Mouse (Mus musculus) lung, postnatal 36 days (tissue): ENCODE results near the gene Tor4a.
A peak's percentile ranks its signal among the peaks of the same experiment; 100 is the strongest.

ENCODE experiments used
- DNase-seq: peaks from one replicate; pipeline ENCODE4 v3.0.0; 2022; ENCODE audit warnings: mixed read lengths

Tor4a gene

DNA sequence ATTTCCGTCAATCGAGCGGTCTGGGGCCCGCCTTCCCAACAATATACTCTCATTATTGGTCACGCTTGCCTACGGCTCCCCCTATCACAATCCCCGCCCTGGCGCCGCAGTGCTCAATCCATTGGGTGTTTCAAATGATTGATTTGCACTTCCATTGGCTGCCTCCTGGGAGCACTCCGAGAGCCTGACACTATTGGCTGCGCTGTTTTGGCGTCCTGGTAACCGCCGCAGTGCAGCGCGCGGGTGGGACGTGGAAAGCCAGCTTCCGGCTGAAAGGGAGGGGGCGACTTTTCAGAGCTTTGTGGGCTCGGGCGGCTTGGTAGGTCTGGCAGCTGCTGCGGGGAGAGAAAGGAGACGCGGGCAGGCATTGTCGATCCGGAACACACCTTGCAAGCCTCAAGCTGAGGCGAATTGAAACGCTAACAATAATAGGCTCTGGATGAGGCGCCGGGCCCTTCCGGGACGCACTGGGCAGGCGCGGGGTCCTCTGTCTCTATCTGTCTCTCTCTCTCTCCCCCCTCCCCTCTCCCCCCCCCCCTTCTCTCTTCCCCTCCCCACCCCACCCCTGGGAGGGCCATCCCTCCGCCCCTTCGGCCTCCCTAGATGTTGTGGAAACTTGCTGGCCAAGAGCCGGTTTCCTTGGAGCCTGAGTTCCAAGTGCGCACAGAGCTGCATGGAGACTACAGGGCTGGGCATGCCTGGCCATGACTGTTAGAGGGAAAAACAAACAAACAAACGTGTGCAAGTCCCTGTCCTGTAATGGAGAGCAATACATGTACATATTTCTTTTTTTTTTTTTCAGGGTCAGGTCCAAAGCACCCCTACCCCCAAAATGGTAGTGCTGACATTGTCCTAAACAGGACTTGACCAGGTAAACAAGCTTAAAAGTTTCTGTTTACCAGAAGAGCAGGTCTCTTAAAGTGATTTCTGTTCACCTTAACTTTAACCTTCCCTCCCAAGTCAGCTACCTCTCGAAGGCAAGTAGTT lies 28.4 kb upstream of the Tor4a start:
- DNase-seq: peak; percentile 100

DNA sequence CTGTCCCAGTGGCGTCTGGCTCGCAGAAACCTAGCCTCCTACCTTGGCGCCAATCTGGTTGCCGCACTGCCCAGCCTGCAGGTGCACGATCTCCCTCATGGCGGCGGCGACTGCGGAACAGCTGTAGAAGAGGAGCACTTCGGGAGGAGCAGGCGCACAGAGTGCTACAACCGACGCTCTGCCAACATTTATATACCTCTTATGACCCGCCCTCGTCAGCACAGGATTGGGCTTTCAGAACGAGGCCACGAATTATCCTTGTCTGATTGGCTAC lies 27.7 kb upstream of the Tor4a start, which contains the start of gene Tubb4b:
Gene Tubb4b, minus strand, starts transcription at position 211 of the 274 bp plus-strand sequence.
- DNase-seq: no peak

DNA sequence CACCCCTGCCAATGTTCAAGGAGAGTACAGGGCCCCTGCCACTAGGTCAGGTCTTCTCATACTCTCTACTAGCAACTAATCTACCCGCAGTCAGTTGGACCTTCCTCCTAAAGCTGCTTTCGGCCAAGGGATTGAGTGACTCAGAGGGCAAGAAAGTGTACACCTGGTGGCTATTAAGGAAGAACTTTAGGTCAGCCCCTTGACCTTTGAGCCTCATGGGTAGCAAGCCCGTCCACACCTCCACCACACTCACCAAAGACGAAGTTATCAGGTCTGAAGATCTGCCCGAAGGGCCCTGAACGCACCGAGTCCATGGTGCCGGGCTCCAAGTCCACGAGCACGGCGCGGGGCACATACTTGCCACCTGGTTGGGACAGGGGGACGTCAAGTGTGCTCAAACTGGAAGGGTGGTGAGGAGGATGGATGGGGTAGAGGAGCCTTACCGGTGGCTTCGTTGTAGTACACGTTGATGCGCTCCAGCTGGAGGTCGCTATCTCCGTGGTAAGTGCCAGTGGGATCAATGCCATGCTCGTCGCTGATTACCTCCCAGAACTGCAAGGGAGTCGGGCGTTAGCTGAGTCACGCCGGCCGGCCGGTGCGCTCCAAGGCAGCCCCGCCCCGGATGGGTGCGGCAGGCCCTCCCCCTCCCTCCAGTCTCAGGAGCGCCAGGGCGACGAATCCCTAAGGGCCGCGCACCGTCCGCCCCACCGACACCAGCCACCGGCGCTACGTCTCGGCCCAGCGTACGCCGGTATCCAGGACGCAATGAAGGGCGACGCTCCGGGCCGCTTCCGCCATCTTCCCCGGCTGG lies 27.2 kb upstream of the Tor4a start:
- DNase-seq: peak; percentile 91

DNA sequence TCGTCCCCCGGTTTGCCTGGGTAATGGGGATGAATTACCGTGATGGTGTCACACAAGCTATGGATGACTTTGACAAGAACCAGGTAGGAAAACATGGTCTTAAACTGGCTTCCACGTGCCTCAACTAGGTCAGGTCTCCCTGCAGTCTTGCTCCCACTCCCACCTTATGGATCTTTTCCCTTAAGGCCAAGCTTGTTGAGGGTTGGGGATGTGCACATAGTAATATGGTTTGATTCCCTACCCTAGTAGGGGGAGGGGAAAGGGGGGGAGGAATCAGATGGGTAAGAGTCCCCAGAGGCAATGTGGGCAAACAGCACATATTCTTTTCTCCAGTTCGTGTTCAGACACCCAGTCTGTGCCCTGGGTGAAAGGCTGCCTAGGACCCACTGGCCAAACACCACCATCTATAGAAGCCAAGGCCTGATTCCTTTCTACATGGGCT lies 24.7 kb upstream of the Tor4a start:
- DNase-seq: no peak

DNA sequence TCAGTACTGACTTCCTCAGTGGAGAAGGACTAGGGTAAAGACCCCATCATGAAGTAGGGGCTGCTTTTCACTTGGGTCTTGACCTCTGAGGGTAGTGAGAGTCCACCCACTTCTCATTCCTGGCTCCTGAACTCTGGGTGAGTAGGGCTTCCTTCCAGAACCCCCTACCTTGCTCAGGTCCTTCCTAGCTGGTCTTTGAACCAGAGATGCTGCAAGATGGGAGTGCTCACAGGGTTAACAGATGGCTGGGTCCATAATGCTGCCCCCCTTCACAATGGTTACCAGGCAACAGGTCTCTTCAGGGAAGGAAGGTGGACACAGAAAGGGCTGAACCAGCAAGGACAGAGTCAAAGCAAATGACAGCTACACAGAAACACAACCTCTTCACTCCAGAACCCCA lies 21.8 kb upstream of the Tor4a start, which contains the start of gene Fam166a:
Gene Fam166a, plus strand, starts transcription at position 301 of the 400 bp plus-strand sequence.
- no peak for DNase-seq

DNA sequence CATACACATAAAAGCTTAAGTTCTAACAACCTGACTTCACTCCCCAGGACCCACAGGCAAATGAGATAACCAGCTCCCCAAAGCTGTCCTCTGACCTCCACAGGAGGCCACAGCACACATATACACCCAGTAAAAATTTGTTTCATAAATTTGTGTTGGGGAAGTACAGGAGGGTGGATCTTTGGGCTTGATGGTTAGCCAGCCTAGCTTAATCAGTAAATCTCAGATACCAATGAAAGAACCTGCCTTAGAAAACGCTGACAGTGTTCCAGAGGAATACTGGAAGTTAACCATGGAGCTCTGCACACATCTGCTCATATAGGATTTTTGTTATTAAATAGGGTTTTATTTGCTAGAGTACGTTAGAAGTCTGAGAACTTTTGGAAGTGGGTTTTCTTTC lies 21.0 kb upstream of the Tor4a start:
- no peak for DNase-seq

DNA sequence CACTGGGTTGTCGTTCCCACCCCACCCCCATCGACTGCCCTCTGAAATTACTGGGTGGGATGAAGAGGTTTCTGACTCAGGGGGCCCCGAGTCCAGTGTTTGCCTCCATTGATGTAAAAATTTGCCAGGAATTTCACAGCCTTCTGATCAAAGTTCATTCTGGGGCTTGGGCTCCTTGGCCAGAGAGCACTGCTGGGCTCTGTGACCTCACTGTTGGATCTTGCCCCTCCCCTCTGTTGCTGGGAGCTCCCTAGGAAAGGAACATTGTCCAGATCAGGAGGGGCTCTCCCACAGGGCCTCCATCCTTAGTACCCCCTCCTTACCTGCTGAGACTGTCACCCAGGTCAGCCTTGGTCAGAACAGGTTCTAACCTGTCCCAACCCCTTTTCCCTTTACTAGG lies 17.8 kb upstream of the Tor4a start, which contains the start of gene Stpg3:
Gene Stpg3, minus strand, starts transcription at position 194 of the 400 bp plus-strand sequence.
- DNase-seq: no peak

DNA sequence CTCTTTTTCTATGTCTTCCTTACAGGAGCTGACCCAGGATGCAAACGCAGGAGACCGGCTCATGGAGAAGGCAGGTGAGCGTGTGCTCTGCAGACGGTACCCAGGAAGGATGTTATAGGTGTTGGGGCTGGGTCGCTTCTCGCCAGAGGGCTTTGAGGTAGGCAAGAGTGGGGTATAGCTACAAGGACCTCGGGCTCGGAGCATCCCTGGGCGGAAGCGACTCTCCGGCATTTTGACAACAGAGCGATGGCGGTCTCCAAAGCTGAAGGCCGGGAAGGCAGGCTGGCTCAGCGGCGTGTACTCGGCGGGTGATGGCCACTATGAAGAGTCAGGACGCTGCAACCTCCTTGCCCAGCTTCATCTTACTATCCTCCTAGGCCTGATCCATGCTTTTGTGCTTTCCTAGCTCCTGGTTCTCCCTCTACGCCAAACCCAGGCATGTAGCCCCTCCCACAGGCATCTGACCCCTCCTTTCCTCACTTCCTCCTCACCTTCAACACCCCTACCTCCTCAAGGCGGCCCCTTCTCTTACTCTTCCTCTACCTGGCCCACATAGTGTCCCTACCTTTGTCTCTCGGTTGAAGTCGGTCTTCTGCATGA lies 16.7 kb upstream of the Tor4a start:
- DNase-seq: no peak

DNA sequence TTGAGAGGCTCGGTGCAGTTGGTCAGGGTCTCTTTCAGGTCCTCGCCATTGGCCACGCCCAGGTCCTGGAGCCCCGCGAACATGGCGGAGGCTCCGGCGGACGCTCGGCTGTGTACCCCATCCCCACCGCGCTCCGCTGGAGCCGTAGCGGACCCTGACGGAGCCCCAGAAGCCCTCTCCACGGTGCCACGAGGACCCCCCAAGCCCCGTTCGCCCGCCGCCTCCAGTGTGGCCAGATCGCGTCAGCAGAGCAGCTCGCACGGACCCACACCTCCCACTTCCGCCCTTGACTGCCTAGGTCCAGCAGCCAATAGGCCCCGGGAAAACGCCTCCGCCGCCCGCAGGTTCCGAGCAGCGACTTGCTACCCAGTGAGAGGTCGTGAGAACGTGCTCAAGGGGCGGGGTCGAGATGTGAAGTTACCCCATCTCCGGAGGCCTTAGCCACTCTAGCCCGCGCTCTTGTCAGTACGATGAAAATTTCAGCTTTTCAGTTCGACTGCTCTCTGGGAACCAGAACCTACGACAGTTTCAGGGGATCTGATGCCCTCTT lies 14.5 kb upstream of the Tor4a start, which contains the start of gene Nelfb:
Gene Nelfb, minus strand, starts transcription at position 369 of the 550 bp plus-strand sequence.
- peak; percentile 95 for DNase-seq

DNA sequence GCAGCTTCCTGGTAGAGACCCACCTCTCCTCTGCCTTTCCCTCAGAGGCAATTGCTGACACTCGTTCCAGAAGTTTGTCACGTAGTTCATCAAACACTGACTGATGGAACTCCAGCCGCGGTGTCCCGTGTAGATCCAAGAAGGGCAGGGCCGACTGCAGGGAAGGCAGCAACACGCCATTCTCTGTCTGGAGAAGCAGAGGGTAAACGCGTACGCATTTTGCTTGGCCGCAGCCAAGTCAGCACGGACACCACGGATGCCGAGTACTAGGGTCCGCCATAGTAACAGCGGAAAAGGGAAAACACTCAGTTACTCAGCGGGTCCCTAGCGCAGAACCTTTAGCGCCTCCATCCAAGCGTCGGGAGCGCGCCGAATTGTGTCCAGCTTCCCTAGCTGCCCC lies 14.0 kb upstream of the Tor4a start:
- DNase-seq: no peak

DNA sequence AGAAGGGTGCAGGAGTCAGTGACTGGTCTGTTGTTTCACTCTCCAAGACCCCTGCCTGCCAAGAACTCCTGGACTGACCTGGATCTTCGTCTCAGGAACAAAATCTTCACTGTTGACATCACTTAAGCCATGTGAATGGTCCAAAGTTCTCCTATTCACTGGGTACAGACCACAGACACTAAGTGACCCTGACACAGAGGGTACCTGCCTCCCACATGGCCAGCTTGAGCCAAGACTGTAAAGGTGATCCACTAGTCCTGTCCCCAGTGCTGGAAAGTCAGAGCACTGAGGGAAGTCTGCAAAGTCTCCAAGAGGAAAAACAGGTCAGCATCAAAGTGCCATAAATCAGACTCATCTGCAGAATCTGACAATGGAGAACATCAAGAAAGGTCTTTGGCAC lies 10.9 kb upstream of the Tor4a start:
- no peak for DNase-seq

DNA sequence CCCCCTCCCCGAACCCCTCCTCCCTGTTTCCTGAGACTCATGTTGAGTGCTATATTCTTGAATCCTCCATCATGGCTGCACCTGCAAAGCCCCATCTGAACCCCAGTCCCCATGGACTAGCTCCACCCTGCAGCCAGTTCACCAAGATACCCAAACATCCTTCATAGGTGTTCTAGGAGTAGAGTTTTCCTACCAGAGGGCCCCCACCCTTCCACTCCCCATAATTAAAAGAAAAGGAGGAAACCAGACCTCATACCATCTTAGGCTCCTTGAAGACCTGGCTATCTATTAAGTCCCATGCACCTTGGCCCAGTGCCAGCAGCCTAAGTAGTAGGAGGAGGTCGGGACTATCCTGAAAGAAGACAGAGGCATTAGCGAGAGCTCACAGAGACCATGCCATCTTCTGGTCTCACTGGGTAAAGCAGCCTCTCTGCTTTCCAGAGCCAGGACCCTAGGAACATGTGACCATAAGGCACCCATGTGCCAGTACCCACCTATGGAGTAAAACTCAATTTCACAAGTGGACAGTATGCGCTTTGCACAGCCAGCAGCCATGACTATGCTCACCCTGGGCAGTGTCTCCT lies 7.0 kb upstream of the Tor4a start:
- peak; percentile 25 for DNase-seq

DNA sequence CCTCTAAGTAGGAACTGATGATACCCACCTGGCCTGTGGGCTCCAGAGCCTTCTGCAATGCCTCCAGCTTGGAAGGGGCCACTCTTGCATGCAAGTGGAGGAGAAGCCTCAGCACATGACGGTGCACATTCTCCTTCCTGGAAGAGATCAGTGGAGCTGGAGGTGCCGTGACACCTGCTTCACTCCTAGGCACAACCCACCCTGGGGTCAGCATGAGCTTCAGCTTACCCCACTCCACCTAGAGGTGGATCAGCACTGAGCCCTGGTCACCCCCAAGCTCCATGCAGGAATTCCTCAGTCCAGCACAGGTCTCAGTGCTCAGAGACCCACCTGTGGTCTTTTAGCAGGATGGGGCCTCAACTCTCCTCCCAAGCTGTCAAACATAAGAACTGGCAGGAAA lies 3.9 kb upstream of the Tor4a start:
- no peak for DNase-seq

DNA sequence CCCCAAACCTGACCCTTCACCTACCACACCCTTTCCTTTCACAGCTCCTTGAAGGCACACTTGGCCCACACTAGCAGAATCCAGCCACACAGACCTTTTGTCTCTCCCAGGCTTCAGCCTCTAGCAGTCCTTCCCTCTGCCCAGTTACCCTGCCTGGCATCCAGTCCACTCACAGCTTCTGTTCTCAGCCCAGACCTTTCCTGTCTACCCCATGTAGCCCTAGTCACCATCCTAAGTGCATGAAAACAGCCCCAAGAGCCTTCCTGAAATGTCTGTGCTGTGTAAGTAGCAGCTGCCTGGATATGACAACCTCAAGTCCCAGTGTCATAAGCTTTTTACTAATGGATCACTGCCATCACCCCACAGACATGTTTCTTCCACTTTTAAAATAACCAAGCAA lies 1.3 kb upstream of the Tor4a start:
- no peak for DNase-seq

DNA sequence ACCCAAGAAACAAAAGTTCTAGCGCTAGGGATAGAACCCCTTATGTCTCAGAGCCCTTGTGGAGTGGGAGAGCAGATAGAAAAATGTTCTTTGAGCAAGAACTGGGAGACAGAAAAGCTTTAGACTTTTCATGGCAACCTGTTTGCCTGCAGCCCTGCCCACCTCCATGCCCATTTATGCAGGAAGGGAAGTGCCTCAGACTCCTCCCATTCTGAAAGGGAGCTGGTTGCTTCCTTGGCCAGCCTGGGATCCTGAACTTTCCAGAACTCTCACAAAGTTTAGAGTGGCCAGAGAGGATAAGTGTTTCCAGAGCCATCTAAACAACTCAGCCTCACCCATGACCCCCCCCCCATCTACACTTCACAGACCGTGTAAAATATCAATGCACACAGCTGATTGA lies 505 bp upstream of the Tor4a start:
- peak; percentile 70 for DNase-seq

DNA sequence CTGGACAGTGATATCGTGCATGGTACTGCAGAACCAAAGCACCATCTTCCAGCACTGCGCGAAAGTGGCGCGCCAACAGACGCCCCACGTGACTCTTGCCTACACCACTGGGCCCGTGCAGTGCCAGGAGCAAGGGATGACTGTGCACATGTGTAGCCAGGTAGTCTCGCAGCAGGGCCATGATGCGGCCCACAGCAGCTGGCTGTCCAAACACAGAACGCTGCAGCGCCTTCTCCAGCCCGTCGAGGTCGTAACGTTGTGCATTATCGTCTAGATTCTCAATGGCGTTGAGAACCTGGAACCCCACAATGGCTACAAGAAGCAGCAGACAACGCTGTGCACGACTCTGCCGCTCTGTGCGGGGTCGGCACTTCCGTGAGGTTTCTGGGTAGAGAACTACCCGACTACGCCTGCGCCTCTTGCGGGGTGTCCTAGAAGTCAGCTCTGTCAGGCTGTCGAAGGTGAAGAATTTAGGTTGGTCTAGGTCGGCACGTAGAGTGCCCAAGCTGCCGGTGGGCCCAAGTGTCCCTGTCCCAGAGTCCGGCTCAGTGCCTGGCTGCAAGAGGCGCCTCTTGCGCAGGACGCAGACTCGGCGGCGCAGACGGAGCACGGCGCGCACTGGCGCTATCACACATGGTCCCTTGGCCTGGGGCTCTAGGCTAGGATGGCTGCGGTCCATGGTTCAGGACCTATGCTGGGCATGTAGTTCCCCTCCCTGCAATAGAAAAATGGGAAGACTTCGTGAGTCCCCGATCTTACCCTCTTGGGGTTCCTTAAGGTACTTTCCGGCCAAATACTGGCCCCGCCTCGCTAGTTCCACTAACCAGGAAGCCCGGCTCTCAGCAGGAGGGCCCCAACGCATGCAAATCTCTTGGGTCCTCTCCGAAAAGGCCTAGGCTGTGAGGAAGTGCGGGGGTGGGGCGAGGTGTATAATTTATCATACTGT lies 1.2 kb downstream of the Tor4a start:
- peak; percentile 92 for DNase-seq

DNA sequence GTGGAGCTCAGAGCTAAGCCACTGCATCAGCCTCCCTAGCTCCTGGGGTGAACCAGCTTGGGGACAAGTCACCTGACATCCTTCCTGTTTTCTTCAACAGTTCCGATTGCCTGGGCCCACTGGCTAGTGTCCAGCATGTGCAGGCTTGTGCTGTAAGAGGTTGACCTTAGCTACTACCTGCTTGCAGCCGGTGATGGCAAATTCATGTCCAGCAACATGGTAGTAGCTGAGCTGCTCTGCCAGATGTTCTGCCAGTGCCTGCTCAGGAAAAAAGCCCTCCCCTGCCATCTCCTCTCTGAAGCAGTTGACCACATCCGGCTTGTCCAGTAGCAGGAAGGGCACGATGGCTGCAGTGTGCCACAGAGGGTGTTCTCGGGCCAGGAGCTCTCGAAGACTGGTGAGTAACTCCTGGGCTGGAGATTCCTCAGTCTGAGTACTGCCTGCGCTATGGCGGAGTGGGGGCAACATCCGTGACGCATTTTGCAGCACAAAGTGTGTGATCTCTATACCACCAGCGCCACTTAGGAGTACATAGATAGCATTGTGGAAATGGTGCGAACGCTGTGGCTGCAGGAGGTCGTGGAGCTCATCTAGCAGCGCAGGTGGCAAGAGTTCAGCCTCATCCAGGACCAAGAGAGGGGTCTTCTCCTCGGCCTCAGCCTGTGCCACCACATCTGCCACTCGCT lies 2.1 kb downstream of the Tor4a start:
- no peak for DNase-seq

DNA sequence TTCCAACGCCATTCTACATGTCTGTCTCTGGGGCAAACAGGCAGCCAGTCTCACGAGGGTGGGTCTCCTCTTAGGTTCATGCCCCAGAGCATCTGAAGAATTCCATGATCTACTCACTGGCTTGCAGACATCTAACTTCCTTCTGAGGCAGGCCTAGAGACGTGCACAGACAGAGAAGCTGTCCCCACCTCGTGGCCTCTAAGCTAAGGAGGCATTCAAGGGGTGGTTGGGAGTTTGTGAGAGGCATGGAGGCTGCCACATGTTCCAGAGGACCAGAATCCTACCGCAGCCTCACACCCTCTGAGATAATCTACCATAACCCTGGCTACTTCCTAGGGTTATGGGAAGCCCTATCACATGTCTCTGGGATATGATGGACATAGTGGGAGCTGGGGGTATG lies 2.7 kb downstream of the Tor4a start:
- DNase-seq: no peak

DNA sequence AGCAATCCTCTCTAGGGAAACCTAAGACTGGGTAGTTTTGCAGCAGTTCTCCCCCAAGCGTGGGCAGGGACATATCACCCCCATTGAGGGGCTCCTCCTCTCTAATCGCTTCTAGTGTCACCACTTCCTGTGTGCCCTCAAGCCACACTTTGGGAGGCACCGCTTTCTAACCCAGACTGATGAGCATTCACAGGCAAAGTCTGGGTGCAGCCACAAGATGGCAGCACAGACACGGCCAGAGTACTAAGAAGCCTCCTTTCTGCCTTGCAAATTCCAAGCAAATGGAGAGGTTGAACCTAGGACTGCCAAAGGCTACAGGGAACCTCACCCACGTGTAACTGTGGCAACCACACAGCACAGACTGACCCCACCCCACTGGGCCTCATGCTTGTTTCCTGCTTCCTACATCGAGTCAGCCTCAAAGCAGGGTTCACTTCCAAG lies 3.3 kb downstream of the Tor4a start:
- DNase-seq: peak; percentile 95

DNA sequence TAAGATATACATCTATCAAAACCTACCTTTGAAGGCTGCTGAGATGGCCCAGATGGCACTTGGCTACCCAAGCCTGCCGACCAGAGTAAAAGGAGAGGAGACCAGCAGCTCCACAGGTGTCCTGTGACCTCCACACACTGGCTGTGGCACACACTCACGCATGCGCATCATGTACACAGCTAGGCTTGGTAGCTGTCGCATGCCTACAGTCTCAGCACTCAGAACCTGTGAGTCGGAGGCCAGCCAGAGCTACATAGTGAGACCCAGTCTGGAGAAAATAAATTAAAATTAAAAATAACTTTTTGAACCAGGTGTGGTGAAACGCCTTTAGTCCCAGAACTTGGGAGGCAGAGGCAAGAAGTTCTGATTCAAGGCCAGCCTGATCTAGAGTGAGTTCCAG lies 8.8 kb downstream of the Tor4a start:
- no peak for DNase-seq

DNA sequence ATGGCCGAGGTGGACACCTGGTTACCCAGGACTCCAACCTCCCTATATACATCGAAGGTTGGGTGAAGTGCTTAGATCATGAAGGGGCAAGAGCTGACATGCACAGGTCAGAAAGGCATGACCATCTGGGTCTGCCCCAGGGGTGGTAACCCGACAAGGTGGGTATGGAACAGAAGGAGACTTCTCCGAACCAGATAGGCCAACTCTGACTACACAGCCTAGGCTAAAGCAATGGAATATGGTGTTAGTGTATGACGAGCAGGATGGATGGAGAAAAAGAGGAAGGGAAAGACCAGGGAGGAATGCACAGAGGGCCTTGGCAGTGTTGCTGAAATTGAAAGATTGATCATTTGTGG lies 10.1 kb downstream of the Tor4a start:
- no peak for DNase-seq
